Mouse (Mus musculus) brain, embryonic 14.5 days (tissue): ENCODE measurements around the gene Tmem44.

ENCODE experiments used
- CTCF ChIP-seq: fragments of 200-500 bp; IDR thresholded peaks from 2 replicates; pipeline ENCODE4 v1.5.1; 2012; ENCODE audit warnings: inconsistent platforms, mild to moderate bottlenecking, moderate library complexity, borderline replicate concordance; ENCODE audit not compliant: insufficient read depth, insufficient read length; ENCODE audit errors: extremely low read depth
- POLR2A ChIP-seq: fragments of 200-500 bp; IDR thresholded peaks from 2 replicates; pipeline ENCODE4 v1.6.1; 2012; ENCODE audit warnings: mild to moderate bottlenecking, inconsistent platforms, borderline replicate concordance; ENCODE audit not compliant: poor library complexity, insufficient read depth, insufficient read length, severe bottlenecking; ENCODE audit errors: extremely low read depth

DNA sequence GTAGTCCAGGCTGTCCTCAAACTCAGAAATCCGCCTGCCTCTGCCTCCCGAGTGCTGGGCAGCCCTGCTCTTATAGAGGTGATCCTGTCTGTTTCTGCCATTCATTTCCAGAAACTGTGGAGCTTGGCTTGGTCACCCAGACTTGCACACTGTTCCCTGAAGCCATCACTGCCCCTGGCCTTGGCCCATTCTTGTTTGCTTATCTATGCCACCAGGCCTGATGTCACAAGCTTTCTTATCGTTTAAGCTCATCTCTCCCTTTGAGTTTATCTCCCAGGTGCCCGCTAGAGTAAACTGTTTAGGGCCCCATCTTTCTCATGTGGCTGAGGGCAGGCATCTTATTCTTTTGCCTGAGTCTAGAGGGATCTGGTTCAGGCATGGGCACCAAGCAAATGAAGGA is 5.9 kb downstream of the Tmem44 start:
- TF ChIP-seq CTCF: no peak
- TF ChIP-seq POLR2A: no peak
